In genomic region chr16:30638586-30638985, GRCm38 (mm10) we compare ENCODE assay signal across 14 mouse cellular contexts.
"Had no signal": no experiment of that assay in that cellular context is flagged by ENCODE, and none has a peak within 500 bp of the region (broad histone marks: within the 10 kb centered on the region; RNA-seq: fewer than 3 reads in every experiment).

No protein-coding gene starts in this region.

- H3K4me3 ChIP-seq: kidney, embryonic 15.5 days; left cerebral cortex, adult 2 months; limb, embryonic 12.5 days; liver, embryonic 13.5 days; neural tube, embryonic 13.5 days; stomach, embryonic 15.5 days had no signal

- DNase-seq: kidney, adult 18-20 months; kidney, postnatal 14 days; liver; liver, embryonic 13.5 days; lung, adult 18-20 months; midbrain, embryonic 14.5 days; right cerebral cortex, postnatal 14 days; thymus, adult 2 months; thymus, postnatal 25 days had no signal

- H3K27me3 ChIP-seq: kidney, embryonic 15.5 days; limb, embryonic 12.5 days; liver, embryonic 13.5 days; neural tube, embryonic 13.5 days; stomach, embryonic 15.5 days had no signal

- H3K27ac ChIP-seq: kidney, embryonic 15.5 days; left cerebral cortex, adult 2 months; limb, embryonic 12.5 days; liver, embryonic 13.5 days; neural tube, embryonic 13.5 days; stomach, embryonic 15.5 days had no signal

- H3K4me1 ChIP-seq: liver, embryonic 13.5 days; neural tube, embryonic 13.5 days; stomach, embryonic 15.5 days had no signal
